Mouse (Mus musculus): Measurements from ENCODE around the gene Mapk1. TPM values are rescaled to one million over a fixed set of nuclear protein-coding genes. Genes with fewer than 3 reads are reported as not detected.

The Mapk1 gene
- polyA plus RNA-seq (2015; fragmentation: Nextera tagmentation; extraction: Ambion mirVana) = 72.0 and 74.9 TPM in 2 replicates

- WGBS (ENCODE audit: insufficient replicate concordance) = under 1% methylated on average over 35 of the region's 35 CpGs
- peak; percentile 98 for ATAC-seq (ENCODE audit: low read depth)
- H3K9me3 ChIP-seq (replicated peaks; ENCODE audit: control insufficient read depth, low read length) = no peaks in the 10 kb centered on the region
- H3K27ac ChIP-seq (ENCODE audit: low read length) = peak within 1 kb of the TSS; percentile 90
- peak within 1 kb of the TSS; percentile 99 for H3K4me2 ChIP-seq (ENCODE audit: low read depth, low read length)
- peaks cover 2% of the 10 kb centered on the region; the same call in 1 of the 2 replicates for H3K36me3 ChIP-seq (ENCODE audit: control insufficient read depth, insufficient read depth)
- peaks cover 18% of the 10 kb centered on the region for H3K4me1 ChIP-seq (ENCODE audit: control insufficient read depth, low read depth, low read length)
- H3K27me3 ChIP-seq (ENCODE audit: control insufficient read depth, insufficient read depth, low read depth, low read length) = no peaks in the 10 kb centered on the region
- peak within 1 kb of the TSS; percentile 95 for H3K9ac ChIP-seq (ENCODE audit: low read depth, low read length)
- peak within 1 kb of the TSS; percentile 98 for H3K4me3 ChIP-seq (ENCODE audit: low read depth, low read length)
Measured at GRCm38 (mm10) chr16:16983131-16983533, at the start of gene Mapk1. Mapk1 (plus strand) TSS chr16:16983382.

- ATAC-seq (ENCODE audit: low read depth) = no peak
Measured at GRCm38 (mm10) chr16:16939543-16939942, 43.6 kb upstream of the Mapk1 start.

GRCm38 (mm10) chr16:16941078-16941477 is 42.1 kb upstream of the Mapk1 start:
- Histone ChIP-seq H3K27ac (ENCODE audit: low read length) (no peak overlapping the region), H3K9me3 (replicated peaks; ENCODE audit: control insufficient read depth, low read length) (no peaks in the 10 kb centered on the region), H3K36me3 (ENCODE audit: control insufficient read depth, insufficient read depth) (no peaks in the 10 kb centered on the region), H3K4me3 (ENCODE audit: low read depth, low read length) (no peak overlapping the region), H3K9ac (ENCODE audit: low read depth, low read length) (no peak overlapping the region), H3K4me1 (ENCODE audit: control insufficient read depth, low read depth, low read length) (no peaks in the 10 kb centered on the region), H3K27me3 (ENCODE audit: control insufficient read depth, insufficient read depth, low read depth, low read length) (no peaks in the 10 kb centered on the region), H3K4me2 (ENCODE audit: low read depth, low read length) (no peak overlapping the region)
- no peak for ATAC-seq (ENCODE audit: low read depth)
- 68% methylated on average over 2 of the region's 2 CpGs for WGBS (ENCODE audit: insufficient replicate concordance)

More at GRCm38 (mm10) chr16:16939543-16939942, 43.6 kb upstream of the Mapk1 start:
- no peak overlapping the region for H3K4me2 ChIP-seq (ENCODE audit: low read depth, low read length)
- H3K27ac ChIP-seq (ENCODE audit: low read length) = no peak overlapping the region
- no peaks in the 10 kb centered on the region for H3K27me3 ChIP-seq (ENCODE audit: control insufficient read depth, insufficient read depth, low read depth, low read length)
- H3K9me3 ChIP-seq (replicated peaks; ENCODE audit: control insufficient read depth, low read length) = no peaks in the 10 kb centered on the region
- whole genome bisulfite sequencing (ENCODE audit: insufficient replicate concordance) = 63% methylated on average over 9 of the region's 9 CpGs
- H3K4me3 ChIP-seq (ENCODE audit: low read depth, low read length) = no peak overlapping the region
- no peak overlapping the region for H3K9ac ChIP-seq (ENCODE audit: low read depth, low read length)
- H3K4me1 ChIP-seq (ENCODE audit: control insufficient read depth, low read depth, low read length) = no peaks in the 10 kb centered on the region
- no peaks in the 10 kb centered on the region for H3K36me3 ChIP-seq (ENCODE audit: control insufficient read depth, insufficient read depth)

- Histone ChIP-seq H3K27me3 (ENCODE audit: control insufficient read depth, insufficient read depth, low read depth, low read length) (no peaks in the 10 kb centered on the region), H3K4me3 (ENCODE audit: low read depth, low read length) (no peak overlapping the region), H3K4me1 (ENCODE audit: control insufficient read depth, low read depth, low read length) (no peaks in the 10 kb centered on the region), H3K9ac (ENCODE audit: low read depth, low read length) (no peak overlapping the region), H3K36me3 (ENCODE audit: control insufficient read depth, insufficient read depth) (no peaks in the 10 kb centered on the region), H3K27ac (ENCODE audit: low read length) (no peak overlapping the region), H3K4me2 (ENCODE audit: low read depth, low read length) (no peak overlapping the region), H3K9me3 (replicated peaks; ENCODE audit: control insufficient read depth, low read length) (no peaks in the 10 kb centered on the region)
- 20% methylated on average over 5 of the region's 5 CpGs for WGBS (ENCODE audit: insufficient replicate concordance)
- ATAC-seq (ENCODE audit: low read depth) = no peak
Measured at GRCm38 (mm10) chr16:16958575-16958974, 24.6 kb upstream of the Mapk1 start.

GRCm38 (mm10) chr16:16959907-16960306 is 23.3 kb upstream of the Mapk1 start:
- Histone ChIP-seq H3K27me3 (ENCODE audit: control insufficient read depth, insufficient read depth, low read depth, low read length) (no peaks in the 10 kb centered on the region), H3K9ac (ENCODE audit: low read depth, low read length) (no peak overlapping the region)

GRCm38 (mm10) chr16:16965149-16965548 is 18.0 kb upstream of the Mapk1 start:
- Histone ChIP-seq H3K27ac (ENCODE audit: low read length) (no peak overlapping the region), H3K4me3 (ENCODE audit: low read depth, low read length) (no peak overlapping the region), H3K36me3 (ENCODE audit: control insufficient read depth, insufficient read depth) (no peaks in the 10 kb centered on the region), H3K27me3 (ENCODE audit: control insufficient read depth, insufficient read depth, low read depth, low read length) (no peaks in the 10 kb centered on the region), H3K4me2 (ENCODE audit: low read depth, low read length) (no peak overlapping the region), H3K4me1 (ENCODE audit: control insufficient read depth, low read depth, low read length) (no peaks in the 10 kb centered on the region; the same call in none of the 2 replicates), H3K9me3 (replicated peaks; ENCODE audit: control insufficient read depth, low read length) (no peaks in the 10 kb centered on the region), H3K9ac (ENCODE audit: low read depth, low read length) (no peak overlapping the region)
- WGBS (ENCODE audit: insufficient replicate concordance) = 17% methylated on average over 1 of the region's 1 CpGs
- peak; percentile 56; the same call in 1 of the 2 replicates for ATAC-seq (ENCODE audit: low read depth)

More at GRCm38 (mm10) chr16:16959907-16960306, 23.3 kb upstream of the Mapk1 start:
- Histone ChIP-seq H3K27ac (ENCODE audit: low read length) (no peak overlapping the region), H3K4me3 (ENCODE audit: low read depth, low read length) (no peak overlapping the region), H3K36me3 (ENCODE audit: control insufficient read depth, insufficient read depth) (no peaks in the 10 kb centered on the region), H3K4me2 (ENCODE audit: low read depth, low read length) (no peak overlapping the region), H3K9me3 (replicated peaks; ENCODE audit: control insufficient read depth, low read length) (no peaks in the 10 kb centered on the region), H3K4me1 (ENCODE audit: control insufficient read depth, low read depth, low read length) (no peaks in the 10 kb centered on the region; the same call in 1 of the 2 replicates)
- 63% methylated on average over 6 of the region's 6 CpGs for WGBS (ENCODE audit: insufficient replicate concordance)
- ATAC-seq (ENCODE audit: low read depth) = no peak

- H3K36me3 ChIP-seq (ENCODE audit: control insufficient read depth, insufficient read depth) = no peaks in the 10 kb centered on the region
- H3K4me2 ChIP-seq (ENCODE audit: low read depth, low read length) = no peak overlapping the region
- no peaks in the 10 kb centered on the region for H3K27me3 ChIP-seq (ENCODE audit: control insufficient read depth, insufficient read depth, low read depth, low read length)
- ATAC-seq (ENCODE audit: low read depth) = no peak
- H3K4me3 ChIP-seq (ENCODE audit: low read depth, low read length) = no peak overlapping the region
- no peaks in the 10 kb centered on the region for H3K9me3 ChIP-seq (replicated peaks; ENCODE audit: control insufficient read depth, low read length)
- no peak overlapping the region for H3K9ac ChIP-seq (ENCODE audit: low read depth, low read length)
- H3K4me1 ChIP-seq (ENCODE audit: control insufficient read depth, low read depth, low read length) = no peaks in the 10 kb centered on the region; the same call in none of the 2 replicates
- H3K27ac ChIP-seq (ENCODE audit: low read length) = no peak overlapping the region
Measured at GRCm38 (mm10) chr16:16966290-16966689, 16.9 kb upstream of the Mapk1 start.

- peaks cover 5% of the 10 kb centered on the region for H3K4me1 ChIP-seq (ENCODE audit: control insufficient read depth, low read depth, low read length)
- H3K4me3 ChIP-seq (ENCODE audit: low read depth, low read length) = no peak overlapping the region
- ATAC-seq (ENCODE audit: low read depth) = no peak
- H3K27me3 ChIP-seq (ENCODE audit: control insufficient read depth, insufficient read depth, low read depth, low read length) = no peaks in the 10 kb centered on the region
- no peaks in the 10 kb centered on the region for H3K9me3 ChIP-seq (replicated peaks; ENCODE audit: control insufficient read depth, low read length)
- H3K9ac ChIP-seq (ENCODE audit: low read depth, low read length) = no peak overlapping the region
- H3K36me3 ChIP-seq (ENCODE audit: control insufficient read depth, insufficient read depth) = no peaks in the 10 kb centered on the region
- WGBS (ENCODE audit: insufficient replicate concordance) = 61% methylated on average over 3 of the region's 3 CpGs
- no peak overlapping the region for H3K27ac ChIP-seq (ENCODE audit: low read length)
- H3K4me2 ChIP-seq (ENCODE audit: low read depth, low read length) = no peak overlapping the region
Measured at GRCm38 (mm10) chr16:16978061-16978460, 5.1 kb upstream of the Mapk1 start.

GRCm38 (mm10) chr16:16978765-16979164 is 4.4 kb upstream of the Mapk1 start:
- WGBS (ENCODE audit: insufficient replicate concordance) = 29% methylated on average over 2 of the region's 2 CpGs
- no peaks in the 10 kb centered on the region for H3K27me3 ChIP-seq (ENCODE audit: control insufficient read depth, insufficient read depth, low read depth, low read length)
- ATAC-seq (ENCODE audit: low read depth) = no peak

More at GRCm38 (mm10) chr16:16978765-16979164, 4.4 kb upstream of the Mapk1 start:
- H3K4me1 ChIP-seq (ENCODE audit: control insufficient read depth, low read depth, low read length) = peaks cover 5% of the 10 kb centered on the region
- H3K9me3 ChIP-seq (replicated peaks; ENCODE audit: control insufficient read depth, low read length) = no peaks in the 10 kb centered on the region
- H3K4me2 ChIP-seq (ENCODE audit: low read depth, low read length) = no peak overlapping the region
- no peak overlapping the region for H3K27ac ChIP-seq (ENCODE audit: low read length)
- H3K4me3 ChIP-seq (ENCODE audit: low read depth, low read length) = no peak overlapping the region
- H3K36me3 ChIP-seq (ENCODE audit: control insufficient read depth, insufficient read depth) = no peaks in the 10 kb centered on the region
- no peak overlapping the region for H3K9ac ChIP-seq (ENCODE audit: low read depth, low read length)

Data from liver, embryonic 16.5 days (tissue).